Comparison of ENCODE assay signal across 29 mouse cellular contexts in the genomic region with DNA sequence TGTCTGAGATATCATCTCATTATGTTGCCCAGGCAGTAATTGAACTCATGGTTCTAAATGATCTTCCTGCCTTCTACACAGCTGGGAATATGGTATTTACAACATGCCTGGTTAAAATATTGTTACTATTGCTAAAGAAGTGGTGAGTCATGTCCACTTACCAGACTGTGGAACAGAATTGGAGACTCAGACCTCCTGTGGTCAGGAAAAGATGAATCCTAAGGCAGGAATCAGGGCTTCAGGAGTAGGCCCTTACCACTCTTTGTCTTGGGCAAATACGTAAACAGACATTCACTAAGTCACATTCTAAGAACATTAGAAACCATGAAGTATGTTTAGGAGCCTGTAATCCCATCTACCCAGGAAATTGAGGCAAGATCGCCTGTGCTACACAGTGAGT. TPM values are rescaled to one million over a fixed set of nuclear protein-coding genes. Genes with fewer than 3 reads are reported as not detected.
DNase-seq lines count a peak whose midpoint lies in the region; TF ChIP-seq lines count a peak whose summit lies in the region.
"Had no signal": no experiment of that assay in that cellular context is flagged by ENCODE, and none has a peak within 500 bp of the region (broad histone marks: within the 10 kb centered on the region; RNA-seq: fewer than 3 reads in every experiment).

No protein-coding gene starts in this region.

- peaks cover 39% of the 10 kb centered on the region for H3K36me3 ChIP-seq in myocyte (ENCODE audit: control insufficient read depth, insufficient read depth)

- TF ChIP-seq POLR2A in embryonic fibroblast, embryonic 13.5 days (IDR thresholded peaks at IDR 0.05; ENCODE audit: low read depth, low read length): no peak
- no peak for TF ChIP-seq POLR2A in myocyte (IDR thresholded peaks at IDR 0.05; ENCODE audit: insufficient read length, low read depth)

- H3K79me2 ChIP-seq in myocyte (ENCODE audit: control insufficient read depth, insufficient read depth): no peaks in the 10 kb centered on the region

- peaks cover 10% of the 10 kb centered on the region for H3K4me1 ChIP-seq in embryonic fibroblast, embryonic 13.5 days (ENCODE audit: control insufficient read depth, insufficient read depth, low read length)
- H3K4me1 ChIP-seq: embryonic facial prominence, embryonic 10.5 days; embryonic facial prominence, embryonic 12.5 days; forebrain, embryonic 13.5 days; forebrain, embryonic 15.5 days had no signal

- DNase-seq in 3T3-L1 (ENCODE audit: low read depth, low spot score): peak; percentile 65
- peak; percentile 56 for DNase-seq in 416B (ENCODE audit: low read depth)
- no peak for DNase-seq in adrenal gland, postnatal 4 days (ENCODE audit: low spot score in 2 of 2)
- no peak for DNase-seq in spleen, adult 18-20 months
- DNase-seq in testis, postnatal 14 days (ENCODE audit: low spot score): no peak
- DNase-seq: adrenal gland, adult 8-10 months; adrenal gland, postnatal 25 days; cerebellum, adult 11-12 months; cerebellum, adult 2 months; cerebellum, adult 9-10 months; cerebellum, postnatal 10 days; cerebellum, postnatal 25 days; forebrain, postnatal 0 days had no signal

- no peaks in the 10 kb centered on the region for H3K27me3 ChIP-seq in myocyte (ENCODE audit: control insufficient read depth, insufficient read depth, insufficient read length)
- H3K27me3 ChIP-seq: embryonic facial prominence, embryonic 12.5 days; forebrain, embryonic 13.5 days; forebrain, embryonic 15.5 days; Patski had no signal

- peak overlapping the region; percentile 96 for H3K27ac ChIP-seq in embryonic fibroblast, embryonic 13.5 days (ENCODE audit: insufficient read depth, low read length)
- H3K27ac ChIP-seq: embryonic facial prominence, embryonic 10.5 days; embryonic facial prominence, embryonic 12.5 days; forebrain, embryonic 13.5 days; forebrain, embryonic 15.5 days had no signal

- TF ChIP-seq CTCF in embryonic fibroblast, embryonic 13.5 days (IDR thresholded peaks at IDR 0.05; ENCODE audit: borderline replicate concordance, insufficient read depth, low read length): no peak

- no peak overlapping the region for H3K4me3 ChIP-seq in embryonic fibroblast, embryonic 13.5 days (ENCODE audit: insufficient read depth, low read length)
- H3K4me3 ChIP-seq in myocyte: no peak overlapping the region
- H3K4me3 ChIP-seq: embryonic facial prominence, embryonic 10.5 days; embryonic facial prominence, embryonic 12.5 days; erythroblast, embryonic 14.5 days; forebrain, embryonic 13.5 days; forebrain, embryonic 15.5 days had no signal

- no peak overlapping the region for H3K4me2 ChIP-seq in myocyte (ENCODE audit: low read depth)
- H3K4me2 ChIP-seq: embryonic facial prominence, embryonic 12.5 days; forebrain, embryonic 13.5 days; forebrain, embryonic 15.5 days had no signal

- H3ac ChIP-seq in myocyte (ENCODE audit: control insufficient read depth, insufficient read length): no peak overlapping the region

TF ChIP-seq in myocyte, 11 proteins besides CTCF, POLR2A, EP300 and RAD21:
- 0 out of 2 replicates have a peak, but pooled peaks have one; percentile 33 for TF ChIP-seq CEBPB (IDR thresholded peaks at IDR 0.05; ENCODE audit: insufficient read depth, poor library complexity, severe bottlenecking)
- TF ChIP-seq POLR2AphosphoS2 (IDR thresholded peaks at IDR 0.05; ENCODE audit: insufficient read length, low read depth): no peak
TF ChIP-seq in myocyte: peak in this region for 1.

RNA-seq across cellular contexts. Expression of gene Zmpste24, which starts 9.3 kb away (rescaled TPM):
- 70.9 and 72.8 TPM in 2 replicates for polyA plus RNA-seq in embryonic fibroblast, embryonic 13.5 days (2011; ENCODE audit: insufficient read length, low read depth, missing spikeins)
- 17.6 TPM for polyA plus RNA-seq in myocyte (2012; fragmentation: generic; extraction: Trizol)
- 10 to 100 TPM; 42.6 to 43.1 TPM for total RNA-seq in adrenal gland, postnatal 4 days (2021)

RNA-seq across cellular contexts. Expression of gene Tmco2, which starts 20.3 kb away (rescaled TPM):
- not detected in 2 replicates for polyA plus RNA-seq in embryonic fibroblast, embryonic 13.5 days (2011; ENCODE audit: insufficient read length, low read depth, missing spikeins)
- polyA plus RNA-seq in myocyte (2012; fragmentation: generic; extraction: Trizol): not detected
- not detected for total RNA-seq in adrenal gland, postnatal 4 days (2021)
- total RNA-seq: adrenal gland, adult 18-20 months; adrenal gland, adult 8-10 months; adrenal gland, postnatal 25 days; ES-E14; forebrain, postnatal 0 days; MEL had no signal
- polyA plus RNA-seq: activated CD4-positive, CD25-positive, alpha-beta regulatory T cell, adult 4 months; C2C12; cortical plate, adult 2 months; embryonic facial prominence, embryonic 10.5 days; embryonic facial prominence, embryonic 12.5 days; embryonic facial prominence, embryonic 14.5 days; erythroblast, embryonic 14.5 days; forebrain, embryonic 11.5 days; forebrain, embryonic 13.5 days; forebrain, embryonic 15.5 days; forebrain, postnatal 0 days; Patski had no signal

RNA-seq across cellular contexts. Expression of gene Col9a2, which starts 49.5 kb away (rescaled TPM):
- polyA plus RNA-seq in embryonic fibroblast, embryonic 13.5 days (2011; ENCODE audit: insufficient read length, low read depth, missing spikeins): 0.58 TPM in 1 of 2 replicates, not detected in the other
- polyA plus RNA-seq in myocyte (2012; fragmentation: generic; extraction: Trizol): not detected
- 1 to 10 TPM; 3.7 to 4.8 TPM for total RNA-seq in adrenal gland, postnatal 4 days (2021)
- polyA plus RNA-seq: activated CD4-positive, CD25-positive, alpha-beta regulatory T cell, adult 4 months; C2C12 had no signal

Comparison
In these comparisons a context has a peak if more than half of its experiments do, and no peak if none do; other contexts are left out.
1. DNase-seq: peak in 3T3-L1 (single experiment) and 416B (single experiment); none in adrenal gland, postnatal 4 days (0 of 2), spleen, adult 18-20 months (0 of 2) and testis, postnatal 14 days (single experiment).